8 mouse cellular contexts compared by ENCODE assay signal in genomic region chr10:115184697-115185096, GRCm38 (mm10). TPM values are rescaled to one million over a fixed set of nuclear protein-coding genes. Genes with fewer than 3 reads are reported as not detected.
DNase-seq lines count a peak whose midpoint lies in the region; ATAC-seq lines count a peak whose summit lies in the region.

Gene Tph2, minus strand, starts transcription at chr10:115185022.

- H3K27me3 ChIP-seq in heart, embryonic 11.5 days (ENCODE audit: control insufficient read depth, insufficient read depth, low read length): no peaks in the 10 kb centered on the region
- H3K27me3 ChIP-seq in liver, embryonic 11.5 days (replicated peaks; ENCODE audit: control insufficient read depth, insufficient read depth, low read length): no peaks in the 10 kb centered on the region

- no peaks in the 10 kb centered on the region for H3K4me1 ChIP-seq in heart, embryonic 11.5 days (ENCODE audit: control insufficient read depth, insufficient read depth, low read length)
- no peaks in the 10 kb centered on the region for H3K4me1 ChIP-seq in liver, embryonic 11.5 days (replicated peaks; ENCODE audit: control insufficient read depth, insufficient read depth, low read length)

- no peak within 1 kb of the TSS for H3K4me3 ChIP-seq in heart, embryonic 11.5 days (ENCODE audit: low read depth, low read length)
- no peak within 1 kb of the TSS for H3K4me3 ChIP-seq in liver, embryonic 11.5 days (ENCODE audit: low read depth, low read length)

- no peaks in the 10 kb centered on the region for H3K9me3 ChIP-seq in heart, embryonic 11.5 days (replicated peaks; ENCODE audit: control insufficient read depth, low read length)
- H3K9me3 ChIP-seq in liver, embryonic 11.5 days (ENCODE audit: control insufficient read depth, low read length): no peaks in the 10 kb centered on the region

- peak; percentile 88 for DNase-seq in heart, adult 11 months
- DNase-seq in embryo, embryonic 11 days: peak; percentile 84
- DNase-seq in heart, adult 18-20 months: peak; percentile 26 to 58
- peak; percentile 57 for DNase-seq in kidney, adult 9 months
- DNase-seq in liver, embryonic 11.5 days (ENCODE audit: low spot score): peak; percentile 70
- peak; percentile 34 for DNase-seq in naive thymus-derived CD4-positive, alpha-beta T cell, adult 2 months (ENCODE audit: low read depth)
- DNase-seq in spleen, postnatal 4 days (ENCODE audit: low spot score in 2 of 2): peak; percentile 69 to 88

- H3K9ac ChIP-seq in heart, embryonic 11.5 days (ENCODE audit: low read depth, low read length): no peak within 1 kb of the TSS
- no peak within 1 kb of the TSS for H3K9ac ChIP-seq in liver, embryonic 11.5 days (ENCODE audit: low read depth, low read length)

- H3K27ac ChIP-seq in heart, embryonic 11.5 days (ENCODE audit: low read depth, low read length): no peak within 1 kb of the TSS
- H3K27ac ChIP-seq in liver, embryonic 11.5 days (ENCODE audit: low read depth, low read length): no peak within 1 kb of the TSS

- H3K36me3 ChIP-seq in heart, embryonic 11.5 days (ENCODE audit: control insufficient read depth, insufficient read depth, low read length): no peaks in the 10 kb centered on the region
- H3K36me3 ChIP-seq in liver, embryonic 11.5 days (ENCODE audit: control insufficient read depth, insufficient read depth, low read length): no peaks in the 10 kb centered on the region

- ATAC-seq in heart, embryonic 11.5 days (replicated peaks; ENCODE audit: insufficient number of reproducible peaks, low FRiP score, low TSS enrichment): no peak
- ATAC-seq in liver, embryonic 11.5 days (replicated peaks; ENCODE audit: low FRiP score): peak; percentile 71

- no peak within 1 kb of the TSS for H3K4me2 ChIP-seq in heart, embryonic 11.5 days
- H3K4me2 ChIP-seq in liver, embryonic 11.5 days: no peak within 1 kb of the TSS

- 5% methylated on average over 9 of the region's 9 CpGs for WGBS in heart, embryonic 11.5 days (ENCODE audit: insufficient replicate concordance)
- 6% methylated on average over 9 of the region's 9 CpGs for WGBS in liver, embryonic 11.5 days

RNA-seq across cellular contexts. Expression of gene Tph2, which starts in this region (rescaled TPM):
- polyA plus RNA-seq in heart, embryonic 11.5 days (2014; fragmentation: Nextera tagmentation; extraction: Ambion mirVana): not detected in 2 replicates
- not detected for total RNA-seq in heart, adult 18-20 months (2021)
- polyA plus RNA-seq in liver, embryonic 11.5 days (2014; fragmentation: Nextera tagmentation; extraction: Ambion mirVana): not detected in 2 replicates

Comparison
In these comparisons a context has a peak if more than half of its experiments do, and no peak if none do; other contexts are left out.
1. Peak in DNase-seq in heart, adult 18-20 months; RNA of the gene not detected or under 1 TPM.
2. Peak in DNase-seq and ATAC-seq in liver, embryonic 11.5 days; RNA of the gene not detected or under 1 TPM.
3. DNase-seq: peak in every context shown above with its lines; median percentile 88 in heart, adult 11 months; 84 in embryo, embryonic 11 days; 78 in spleen, postnatal 4 days; 70 in liver, embryonic 11.5 days; 57 in kidney, adult 9 months; 42 in heart, adult 18-20 months; 34 in naive thymus-derived CD4-positive, alpha-beta T cell, adult 2 months.